ENCODE assay signal across 11 mouse cellular contexts in the genomic region with DNA sequence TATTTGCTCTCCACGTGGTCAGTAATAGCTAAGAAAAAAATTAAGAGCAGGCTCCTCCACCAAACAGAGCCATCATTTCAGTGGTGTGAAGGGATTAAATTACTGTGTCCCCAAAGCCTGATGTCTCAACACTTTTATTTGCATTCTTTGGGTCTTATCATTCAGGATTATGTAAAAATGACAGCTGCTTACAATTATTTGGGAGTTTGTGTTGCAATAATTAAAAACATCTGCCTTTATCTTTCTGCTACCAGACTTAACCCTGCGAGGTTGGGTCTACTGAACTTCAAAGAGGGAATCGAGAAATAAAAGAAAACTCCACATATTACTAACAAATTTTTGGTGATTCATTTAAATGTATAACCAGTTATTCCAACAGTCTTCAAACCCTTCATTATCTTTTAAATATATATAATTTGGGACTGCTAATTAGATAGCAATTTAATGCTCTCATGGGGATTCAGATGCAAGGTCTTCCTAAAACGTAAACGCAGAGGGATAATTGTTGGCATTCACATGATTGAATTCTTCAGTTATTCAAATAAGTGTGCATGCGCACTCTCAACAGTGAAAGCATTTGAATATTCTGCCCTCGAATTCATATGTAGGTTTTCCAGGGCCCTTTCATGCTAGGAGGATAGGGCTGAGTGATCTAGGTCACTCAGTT.
"Had no signal": no experiment of that assay in that cellular context is flagged by ENCODE, and none has a peak within 500 bp of the region (broad histone marks: within the 10 kb centered on the region; RNA-seq: fewer than 3 reads in every experiment).

No protein-coding gene starts in this region.

- H3K36me3 ChIP-seq: limb, embryonic 15.5 days; midbrain, embryonic 13.5 days; neural tube, embryonic 15.5 days had no signal

- H3K9ac ChIP-seq: limb, embryonic 15.5 days; liver, embryonic 14.5 days; midbrain, embryonic 13.5 days; neural tube, embryonic 15.5 days had no signal

- ATAC-seq: midbrain, embryonic 13.5 days had no signal

- DNase-seq: kidney, postnatal 25 days; lung, adult 18-20 months; right cerebral cortex, adult 18-20 months; right cerebral cortex, postnatal 25 days; thymus, adult 18-20 months; thymus, postnatal 14 days had no signal

- H3K27ac ChIP-seq: limb, embryonic 15.5 days; liver, embryonic 14.5 days; midbrain, embryonic 13.5 days; neural tube, embryonic 15.5 days; stomach, postnatal 0 days had no signal

- H3K4me2 ChIP-seq: limb, embryonic 15.5 days; midbrain, embryonic 13.5 days; neural tube, embryonic 15.5 days had no signal

- H3K4me3 ChIP-seq: limb, embryonic 15.5 days; midbrain, embryonic 13.5 days; neural tube, embryonic 15.5 days had no signal

- H3K9me3 ChIP-seq: limb, embryonic 15.5 days; midbrain, embryonic 13.5 days; neural tube, embryonic 15.5 days had no signal
